Mouse (Mus musculus) cerebellum, adult 11 months (tissue): Measurements from ENCODE around the gene Habp2.
"Not testable (repeated sequence)": the region's sequence is repeated elsewhere in the genome, so short reads cannot be mapped to it uniquely, and the experiment has no call there.

Experiments used
- DNase-seq: peaks from one replicate; pipeline ENCODE4 v3.0.0; 2022

Habp2 gene

GRCm38 (mm10) chr19:56297264-56297663 is 10.3 kb downstream of the Habp2 start:
- DNase-seq, result no peak

GRCm38 (mm10) chr19:56300835-56301234 is 13.9 kb downstream of the Habp2 start:
- no peak for DNase-seq

- no peak for DNase-seq
Observed at GRCm38 (mm10) chr19:56316531-56316930, 29.6 kb downstream of the Habp2 start.

- DNase-seq, result no peak
Observed at GRCm38 (mm10) chr19:56319219-56319618, 32.3 kb downstream of the Habp2 start.

DNA sequence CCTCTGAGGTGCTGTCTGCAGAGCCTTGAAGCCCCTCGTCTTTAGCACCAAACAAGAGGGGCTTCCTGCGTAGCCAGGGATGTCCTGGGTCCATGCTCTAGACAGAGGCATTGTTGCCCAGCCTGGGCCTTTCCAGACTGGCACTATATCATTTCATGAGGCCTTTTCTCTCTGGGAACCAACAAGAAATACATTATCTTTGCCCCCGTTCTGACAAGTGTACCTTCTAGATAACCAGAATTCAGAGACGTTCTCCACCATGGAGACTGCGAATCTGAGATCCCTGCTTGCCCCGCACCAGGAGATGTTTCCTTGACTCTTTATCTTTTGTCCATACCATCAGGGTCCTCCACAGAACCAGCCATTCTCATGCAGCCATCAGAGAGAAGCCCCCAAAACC is 32.7 kb downstream of the Habp2 start:
- DNase-seq, result no peak

GRCm38 (mm10) chr19:56320186-56320860 is 33.4 kb downstream of the Habp2 start:
- DNase-seq, result no peak

GRCm38 (mm10) chr19:56321303-56321920 is 34.5 kb downstream of the Habp2 start:
- no peak for DNase-seq

DNA sequence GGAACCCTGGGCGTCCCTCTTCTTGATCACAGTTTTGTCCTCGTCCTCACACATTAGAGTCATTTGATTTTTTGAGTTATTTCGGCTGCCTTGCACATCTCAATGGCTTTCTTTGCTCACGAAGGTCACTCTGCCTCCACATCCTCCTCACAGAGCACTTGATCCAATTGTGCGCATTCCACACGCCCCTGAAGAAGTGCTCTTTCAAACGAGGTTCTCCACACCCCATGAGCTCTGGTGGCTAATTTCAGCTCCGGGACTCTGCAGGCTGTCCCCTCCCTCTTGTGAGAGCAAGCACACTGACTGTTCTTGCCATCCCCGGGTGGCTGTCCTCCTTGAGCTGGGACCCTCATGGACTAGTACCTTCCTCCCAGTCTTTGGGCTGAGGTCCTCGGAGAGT is 38.7 kb downstream of the Habp2 start:
- DNase-seq, result no peak

- DNase-seq, result no peak
Observed at GRCm38 (mm10) chr19:56326243-56326855, 39.4 kb downstream of the Habp2 start.

GRCm38 (mm10) chr19:56336321-56336720 is 49.4 kb downstream of the Habp2 start:
- DNase-seq, result no peak

DNA sequence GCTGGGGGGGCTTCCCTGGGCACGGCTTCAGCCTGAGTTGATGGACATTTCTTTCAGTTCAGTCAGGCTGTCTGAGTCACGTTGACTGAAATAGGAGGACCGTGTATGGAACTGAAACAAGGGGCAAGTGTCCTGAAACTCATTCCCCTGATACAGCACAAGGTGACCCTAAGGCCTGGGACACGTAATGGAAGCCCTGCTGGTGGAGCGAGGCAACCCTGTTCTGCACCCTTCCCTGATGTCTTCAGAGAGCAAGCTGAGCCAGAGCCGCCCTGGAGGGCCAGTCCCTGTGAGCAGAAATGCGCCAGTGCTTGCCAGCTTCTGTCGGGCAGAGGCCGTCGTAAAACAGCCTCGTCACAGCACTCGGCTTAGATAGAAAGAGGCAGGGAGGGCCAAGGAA is 49.9 kb downstream of the Habp2 start:
- no peak for DNase-seq

- DNase-seq, result no peak
Observed at GRCm38 (mm10) chr19:56342006-56342405, 55.1 kb downstream of the Habp2 start.

GRCm38 (mm10) chr19:56343869-56344563 is 57.1 kb downstream of the Habp2 start:
- DNase-seq, result no peak

GRCm38 (mm10) chr19:56346016-56346415 is 59.1 kb downstream of the Habp2 start:
- no peak for DNase-seq

DNA sequence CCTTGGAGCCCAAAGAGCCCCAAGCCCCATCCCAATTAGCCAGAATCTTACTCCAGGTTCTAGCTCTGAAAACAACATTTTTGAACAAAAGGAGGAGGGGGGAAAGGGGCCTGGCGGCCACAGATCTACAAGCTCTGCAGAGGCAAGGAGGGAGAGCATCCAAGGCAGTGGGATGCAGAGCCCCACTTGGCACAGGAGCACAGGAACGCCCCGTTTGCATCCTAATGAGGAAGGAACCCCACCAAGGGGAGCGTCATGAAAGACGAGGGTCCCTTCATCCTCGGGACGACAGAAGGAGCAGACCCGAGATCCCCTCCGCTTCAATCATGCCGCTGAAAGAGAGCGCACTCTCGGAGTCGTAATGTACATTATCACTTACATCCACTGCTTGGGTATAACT is 59.8 kb downstream of the Habp2 start:
- no peak for DNase-seq

DNA sequence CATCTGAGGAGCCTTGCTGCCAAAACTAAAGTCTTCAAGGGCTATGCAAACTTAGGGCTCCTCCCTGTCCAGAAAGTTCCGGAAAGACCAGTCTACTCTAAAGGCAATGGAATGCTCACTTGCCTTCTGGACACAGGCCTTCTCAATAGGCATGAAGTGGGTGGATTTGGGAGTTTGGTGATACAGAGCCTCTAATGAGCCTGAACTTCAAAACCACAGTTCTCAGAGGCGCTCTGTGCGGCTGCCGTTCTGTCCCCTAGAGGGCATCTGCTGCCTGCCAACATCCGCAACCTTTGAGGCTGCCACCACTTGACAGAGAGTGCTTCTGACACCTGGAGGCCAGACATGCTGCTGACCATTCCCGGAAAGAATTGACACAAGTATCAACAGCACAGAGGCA is 62.4 kb downstream of the Habp2 start:
- no peak for DNase-seq

- DNase-seq, result no peak
Observed at GRCm38 (mm10) chr19:56353689-56354088, 66.8 kb downstream of the Habp2 start.

GRCm38 (mm10) chr19:56355201-56355600 is 68.3 kb downstream of the Habp2 start:
- DNase-seq, result no peak

- DNase-seq, result no peak
Observed at GRCm38 (mm10) chr19:56356480-56357373, 69.8 kb downstream of the Habp2 start.

- DNase-seq, result not testable (repeated sequence)
Observed at GRCm38 (mm10) chr19:56357374-56357708, 70.4 kb downstream of the Habp2 start.

GRCm38 (mm10) chr19:56358890-56359289 is 72.0 kb downstream of the Habp2 start:
- no peak for DNase-seq

GRCm38 (mm10) chr19:56363721-56364460 is 77.0 kb downstream of the Habp2 start:
- DNase-seq, result no peak
